Mouse (Mus musculus) limb, embryonic 14.5 days (tissue): ENCODE results near the gene St6gal1. TPM values are rescaled to one million over a fixed set of nuclear protein-coding genes. Genes with fewer than 3 reads are reported as not detected.

Source experiments
- ATAC-seq: fragments of 200-750 bp; cut with Nextera tagmentation; 2 replicates; pipeline ENCODE4 v1.8.0; 2017; ENCODE audit warnings: low read depth, moderate number of reproducible peaks, moderate TSS enrichment; ENCODE audit not compliant: low FRiP score
- DNase-seq: peaks from one replicate; pipeline ENCODE4 v3.0.0-alpha.2; 2015; ENCODE audit warnings: low spot score
- H3K27ac ChIP-seq: fragments of 300-500 bp; sonication (generic); replicated peaks from 2 replicates; pipeline ENCODE4 v1.5.1; 2014; ENCODE audit warnings: low read depth, mild to moderate bottlenecking, low read length, moderate library complexity, mixed read lengths
- H3K27me3 ChIP-seq: fragments of 300-500 bp; sonication (generic); 2 replicates; pipeline ENCODE4 v1.6.1; 2014; ENCODE audit warnings: low read length, mixed read lengths; ENCODE audit not compliant: control insufficient read depth, insufficient read depth
- H3K36me3 ChIP-seq: fragments of 300-500 bp; sonication (generic); 2 replicates; pipeline ENCODE4 v1.6.1; 2014; ENCODE audit warnings: mild to moderate bottlenecking, low read length, moderate library complexity, mixed read lengths; ENCODE audit not compliant: control insufficient read depth, insufficient read depth
- H3K4me1 ChIP-seq: fragments of 300-500 bp; sonication (generic); 2 replicates; pipeline ENCODE4 v1.6.1; 2014; ENCODE audit warnings: antibody characterized with exemption, low read length, mixed read lengths; ENCODE audit not compliant: control insufficient read depth, insufficient read depth
- H3K4me2 ChIP-seq: fragments of 300-500 bp; sonication (generic); replicated peaks from 2 replicates; pipeline ENCODE4 v1.6.1; 2014; ENCODE audit warnings: low read depth, mild to moderate bottlenecking, low read length, moderate library complexity; ENCODE audit not compliant: severe bottlenecking
- H3K4me3 ChIP-seq: fragments of 300-500 bp; sonication (generic); replicated peaks from 2 replicates; pipeline ENCODE4 v1.5.1; 2014; ENCODE audit warnings: low read length
- H3K9ac ChIP-seq: fragments of 300-500 bp; sonication (generic); 2 replicates; pipeline ENCODE4 v1.6.1; 2014; ENCODE audit warnings: mild to moderate bottlenecking, low read depth, low read length, moderate library complexity; ENCODE audit not compliant: severe bottlenecking
- H3K9me3 ChIP-seq: fragments of 300-500 bp; sonication (generic); 2 replicates; pipeline ENCODE4 v1.6.1; 2016; ENCODE audit warnings: low read length; ENCODE audit not compliant: control insufficient read depth
- POLR2A ChIP-seq: fragments of 200-500 bp; IDR thresholded peaks from 2 replicates; pipeline ENCODE4 v1.8.0; 2012; ENCODE audit warnings: inconsistent platforms, mild to moderate bottlenecking, moderate library complexity, borderline replicate concordance; ENCODE audit not compliant: insufficient read depth, insufficient read length; ENCODE audit errors: extremely low read depth
- WGBS: fragments of 180-500 bp; shearing (Covaris S2); extraction: QIAGEN DNeasy Blood & Tissue Kit; methylation state at CpG from one replicate; pipeline ENCODE4 v1.1.7; 2014; 5-methylcytosine and 5-hydroxymethylcytosine counted together
- polyA plus RNA-seq, 2 experiments: library from polyadenylated mRNA; depleted of rRNA in 1 of 2; stranded (reverse) in 1 of 2; unstranded in 1 of 2; fragments of >200 nt; fragmentation: Nextera tagmentation in 1 of 2; extraction: Ambion mirVana in 1 of 2; gene quantifications; 2 replicates each; pipeline versions ENCODE4 v1.2.1 to v1.2.3; 2012 to 2014

Gene St6gal1
- polyA plus RNA-seq, 2 experiments, result 13.3 to 16.8 TPM

GRCm38 (mm10) chr16:23262846-23263245, 38.3 kb downstream of the St6gal1 start:
- H3K4me3 ChIP-seq, result no peak overlapping the region
- no peak overlapping the region for H3K27ac ChIP-seq
- peaks cover 8% of the 10 kb centered on the region for H3K36me3 ChIP-seq
- 25% methylated on average over 5 of the region's 5 CpGs for WGBS
- H3K4me1 ChIP-seq, result peaks cover 18% of the 10 kb centered on the region
- DNase-seq, result no peak
- no peak overlapping the region for H3K9ac ChIP-seq
- H3K9me3 ChIP-seq, result no peaks in the 10 kb centered on the region
- no peaks in the 10 kb centered on the region for H3K27me3 ChIP-seq
- TF ChIP-seq POLR2A, result no peak
- ATAC-seq, result no peak
- no peak overlapping the region for H3K4me2 ChIP-seq

- Histone ChIP-seq H3K9ac (no peak overlapping the region), H3K27me3 (no peaks in the 10 kb centered on the region), H3K36me3 (peaks cover 8% of the 10 kb centered on the region), H3K4me1 (peaks cover 8% of the 10 kb centered on the region), H3K4me2 (no peak overlapping the region), H3K27ac (no peak overlapping the region), H3K4me3 (no peak overlapping the region), H3K9me3 (no peaks in the 10 kb centered on the region)
- no peak for TF ChIP-seq POLR2A
- ATAC-seq (no peak), DNase-seq (no peak)
- 86% methylated on average over 12 of the region's 12 CpGs for WGBS
Measured at GRCm38 (mm10) chr16:23264999-23265398, 40.5 kb downstream of the St6gal1 start.

- TF ChIP-seq POLR2A, result no peak
- 53% methylated on average over 6 of the region's 6 CpGs for WGBS
- H3K36me3 ChIP-seq, result peaks cover 8% of the 10 kb centered on the region
- ATAC-seq (no peak), DNase-seq (no peak)
- no peaks in the 10 kb centered on the region for H3K9me3 ChIP-seq
- no peak overlapping the region for H3K9ac ChIP-seq
- H3K4me2 ChIP-seq, result no peak overlapping the region
- no peak overlapping the region for H3K27ac ChIP-seq
- H3K27me3 ChIP-seq, result no peaks in the 10 kb centered on the region
- H3K4me3 ChIP-seq, result no peak overlapping the region
- peaks cover 13% of the 10 kb centered on the region for H3K4me1 ChIP-seq
Measured at GRCm38 (mm10) chr16:23265481-23265880, 40.9 kb downstream of the St6gal1 start.

- H3K4me1 ChIP-seq, result peaks cover 19% of the 10 kb centered on the region
- H3K27ac ChIP-seq, result no peak overlapping the region
- no peak for TF ChIP-seq POLR2A
- H3K9me3 ChIP-seq, result no peaks in the 10 kb centered on the region
- no peaks in the 10 kb centered on the region for H3K27me3 ChIP-seq
- H3K9ac ChIP-seq, result no peak overlapping the region
- ATAC-seq (no peak), DNase-seq (no peak)
- H3K4me2 ChIP-seq, result no peak overlapping the region
- no peak overlapping the region for H3K4me3 ChIP-seq
- H3K36me3 ChIP-seq, result peaks cover 8% of the 10 kb centered on the region
- 92% methylated on average over 11 of the region's 11 CpGs for WGBS
Measured at GRCm38 (mm10) chr16:23266293-23266692, 41.8 kb downstream of the St6gal1 start.

- no peak for TF ChIP-seq POLR2A
- Histone ChIP-seq H3K4me3 (no peak overlapping the region), H3K4me2 (no peak overlapping the region), H3K9me3 (no peaks in the 10 kb centered on the region), H3K4me1 (peaks cover 21% of the 10 kb centered on the region), H3K27ac (no peak overlapping the region), H3K9ac (no peak overlapping the region), H3K36me3 (peaks cover 8% of the 10 kb centered on the region), H3K27me3 (no peaks in the 10 kb centered on the region)
- 82% methylated on average over 4 of the region's 4 CpGs for WGBS
- ATAC-seq, result no peak
- DNase-seq, result no peak
Measured at GRCm38 (mm10) chr16:23266896-23267295, 42.4 kb downstream of the St6gal1 start.

- Histone ChIP-seq H3K4me1 (peaks cover 24% of the 10 kb centered on the region), H3K4me3 (no peak overlapping the region), H3K27me3 (no peaks in the 10 kb centered on the region), H3K4me2 (no peak overlapping the region), H3K9me3 (no peaks in the 10 kb centered on the region), H3K27ac (no peak overlapping the region), H3K36me3 (peaks cover 8% of the 10 kb centered on the region), H3K9ac (no peak overlapping the region)
- ATAC-seq (no peak), DNase-seq (no peak)
- no peak for TF ChIP-seq POLR2A
- WGBS, result 86% methylated on average over 7 of the region's 7 CpGs
Measured at GRCm38 (mm10) chr16:23268231-23268630, 43.7 kb downstream of the St6gal1 start.
